Comparison of ENCODE assay signal across 20 mouse cellular contexts in the genomic region with DNA sequence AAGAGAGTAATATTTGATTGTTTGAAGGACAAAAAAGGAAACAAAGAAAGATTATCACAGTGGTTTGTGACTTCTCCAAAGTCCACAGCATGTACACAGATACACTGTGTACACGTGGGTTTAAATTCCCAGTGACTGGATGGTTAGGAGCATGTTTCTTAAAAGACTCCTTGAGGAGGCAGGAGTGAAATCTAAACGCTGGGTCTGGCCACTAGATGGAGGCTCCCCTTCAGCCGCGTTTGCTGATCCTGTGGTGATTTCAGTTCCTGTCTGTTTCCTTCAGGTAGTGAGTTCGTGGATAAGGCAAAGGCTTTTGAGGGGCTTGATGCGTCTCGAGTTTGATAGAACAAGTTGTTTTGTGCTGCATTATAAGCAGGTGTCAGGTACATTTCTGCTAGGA. TPM values are rescaled to one million over a fixed set of nuclear protein-coding genes. Genes with fewer than 3 reads are reported as not detected.
A peak's percentile ranks its signal among the peaks of the same experiment; 100 is the strongest.
DNase-seq lines count a peak whose midpoint lies in the region; ATAC-seq and TF ChIP-seq lines count a peak whose summit lies in the region.
"Had no signal": no experiment of that assay in that cellular context is flagged by ENCODE, and none has a peak within 500 bp of the region (broad histone marks: within the 10 kb centered on the region; RNA-seq: fewer than 3 reads in every experiment).

No protein-coding gene starts in this region.

- intact Hi-C loops in left cerebral cortex, adult 2 months (cut with DNase I): loop anchor here (2.0 kb wide), 1 partner anchor 107 kb away; no protein-coding TSS in a partner anchor
- intact Hi-C loops in left cerebral cortex, postnatal 25 days (cut with DNase I): no loop called here

- H3K27ac ChIP-seq in left cerebral cortex, adult 2 months: no peak overlapping the region
- H3K27ac ChIP-seq: hindbrain, embryonic 15.5 days; liver, embryonic 13.5 days had no signal

- DNase-seq in frontal cortex, adult 2 months (ENCODE audit: extremely low spot score in 1 of 2, low spot score in 1 of 2): no peak
- DNase-seq in left cerebral cortex, adult 2 months (ENCODE audit: extremely low spot score in 1 of 2, low spot score in 2 of 2): no peak
- no peak for DNase-seq in left cerebral cortex, postnatal 25 days (ENCODE audit: low spot score in 2 of 2)
- DNase-seq in A20 (ENCODE audit: low read depth, low spot score): peak; percentile 9
- DNase-seq in brain, embryonic 14.5 days (ENCODE audit: low read depth): peak; percentile 17
- DNase-seq in right cerebral cortex, adult 2 months (ENCODE audit: low spot score in 2 of 2): no peak
- DNase-seq: adrenal gland, adult 2 months; cerebellum, adult 11 months; gastrocnemius, postnatal 36 days; heart, postnatal 36 days; kidney, adult 8-10 months; kidney, postnatal 4 days; layer of hippocampus, postnatal 36 days; liver, embryonic 13.5 days; right cerebral cortex, postnatal 25 days; thymus, postnatal 25 days had no signal

- peak; percentile 52; the same call in 1 of the 2 replicates for ATAC-seq in frontal cortex, adult (ENCODE audit: low TSS enrichment)
- ATAC-seq: midbrain, embryonic 16.5 days had no signal

- H3K4me3 ChIP-seq in left cerebral cortex, adult 2 months: no peak overlapping the region
- H3K4me3 ChIP-seq: heart, embryonic 12.5 days; hindbrain, embryonic 15.5 days; liver, embryonic 13.5 days had no signal

- TF ChIP-seq POLR2A in brain, embryonic 14.5 days (IDR thresholded peaks at IDR 0.05; ENCODE audit: borderline replicate concordance, extremely low read depth, insufficient read depth, insufficient read length, poor library complexity, severe bottlenecking): no peak

- peak; percentile 26 for TF ChIP-seq CTCF in left cerebral cortex, adult 2 months (IDR thresholded peaks at IDR 0.05)
- peak; percentile 33; the same call in 1 of the 2 replicates for TF ChIP-seq CTCF in brain, embryonic 14.5 days (IDR thresholded peaks at IDR 0.05; ENCODE audit: borderline replicate concordance, extremely low read depth, insufficient read depth, insufficient read length)

RNA-seq across cellular contexts. Expression of a gene that starts 34.0 kb away (rescaled TPM):
- 33.8 and 39.7 TPM in 2 replicates for polyA plus RNA-seq in frontal cortex, adult 2 months (2012; rRNA removed)
- 10 to 100 TPM; 51.3 to 55.7 TPM for total RNA-seq in left cerebral cortex, adult 2 months (2021)
- 10 to 100 TPM; 57.1 to 57.6 TPM for total RNA-seq in left cerebral cortex, postnatal 25 days (2021)
- 20.0 and 23.7 TPM in 2 replicates for polyA plus RNA-seq in brain, embryonic 14.5 days (2012; rRNA removed)

Comparison
In these comparisons a context has a peak if more than half of its experiments do, and no peak if none do; other contexts are left out.
1. DNase-seq: peak in A20 (single experiment) and brain, embryonic 14.5 days (single experiment); none in frontal cortex, adult 2 months (0 of 2), left cerebral cortex, adult 2 months (0 of 2), left cerebral cortex, postnatal 25 days (0 of 2) and right cerebral cortex, adult 2 months (0 of 2).